Comparison of ENCODE assay signal across 16 mouse cellular contexts in genomic region chr2:14543773-14544172, GRCm38 (mm10). TPM values are rescaled to one million over a fixed set of nuclear protein-coding genes. Genes with fewer than 3 reads are reported as not detected.
"Had no signal": no experiment of that assay in that cellular context is flagged by ENCODE, and none has a peak within 500 bp of the region (broad histone marks: within the 10 kb centered on the region; RNA-seq: fewer than 3 reads in every experiment).

No protein-coding gene starts in this region.

- H3K27me3 ChIP-seq: liver, embryonic 13.5 days; liver, embryonic 15.5 days; midbrain, embryonic 15.5 days; neural tube, embryonic 12.5 days; stomach, embryonic 15.5 days had no signal

- H3K4me3 ChIP-seq: liver, embryonic 13.5 days; liver, embryonic 15.5 days; megakaryocyte, embryonic 14.5 days; midbrain, embryonic 13.5 days; midbrain, embryonic 15.5 days; neural tube, embryonic 12.5 days; stomach, embryonic 15.5 days had no signal

- H3K27ac ChIP-seq: liver, embryonic 13.5 days; liver, embryonic 15.5 days; macrophage; midbrain, embryonic 13.5 days; midbrain, embryonic 15.5 days; neural tube, embryonic 12.5 days; stomach, embryonic 15.5 days; stomach, postnatal 0 days had no signal

- ATAC-seq: liver, postnatal 0 days; midbrain, embryonic 13.5 days; midbrain, embryonic 15.5 days had no signal

- H3K9ac ChIP-seq: liver, embryonic 13.5 days; liver, embryonic 15.5 days; liver, postnatal 0 days; midbrain, embryonic 13.5 days; midbrain, embryonic 15.5 days; neural tube, embryonic 12.5 days; stomach, embryonic 15.5 days had no signal

- H3K4me2 ChIP-seq: liver, embryonic 11.5 days; liver, embryonic 13.5 days; liver, embryonic 15.5 days; midbrain, embryonic 11.5 days; midbrain, embryonic 13.5 days; midbrain, embryonic 15.5 days; neural tube, embryonic 12.5 days; stomach, embryonic 15.5 days had no signal

- H3K9me3 ChIP-seq: liver, embryonic 13.5 days; liver, embryonic 15.5 days; megakaryocyte, embryonic 14.5 days; midbrain, embryonic 13.5 days; midbrain, embryonic 15.5 days; neural tube, embryonic 12.5 days; stomach, embryonic 15.5 days had no signal

- H3K4me1 ChIP-seq: liver, embryonic 13.5 days; liver, embryonic 15.5 days; midbrain, embryonic 13.5 days; midbrain, embryonic 15.5 days; neural tube, embryonic 12.5 days; stomach, embryonic 15.5 days had no signal

- DNase-seq: liver, embryonic 13.5 days; liver, postnatal 0 days; lung, adult 2 months; thymus, adult 2 months; thymus, postnatal 25 days; thymus, postnatal 4 days had no signal

- H3K36me3 ChIP-seq: liver, embryonic 13.5 days; liver, embryonic 15.5 days; midbrain, embryonic 13.5 days; midbrain, embryonic 15.5 days; neural tube, embryonic 12.5 days; stomach, embryonic 15.5 days had no signal

RNA-seq across cellular contexts. Expression of gene Cacnb2, which starts 59.1 kb away (rescaled TPM):
- polyA plus RNA-seq: macrophage had no signal
